1 mouse cellular context compared by ENCODE assay signal in the genomic region with DNA sequence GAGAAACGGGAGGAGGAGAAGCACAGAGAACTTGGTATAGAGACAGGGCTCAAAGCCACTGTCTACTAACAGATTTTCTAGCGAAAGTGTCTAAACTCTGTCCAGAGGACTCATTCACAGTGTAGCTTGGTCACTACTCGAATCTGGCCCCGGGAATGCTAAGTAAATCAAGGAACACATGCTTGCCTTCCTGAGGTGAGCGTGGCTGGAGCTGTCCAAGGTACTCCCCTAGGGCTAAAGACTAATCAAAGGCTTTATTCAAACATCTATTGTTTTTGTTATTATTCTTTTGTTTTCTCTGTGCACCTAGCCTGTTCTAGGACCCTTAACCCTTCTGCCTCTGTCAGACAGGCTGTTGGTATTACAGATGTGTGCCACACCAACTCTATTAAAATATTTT.
A peak's percentile ranks its signal among the peaks of the same experiment; 100 is the strongest.
TF ChIP-seq lines count a peak whose summit lies in the region.

No protein-coding gene starts in this region.

TF ChIP-seq in CH12.LX, 34 proteins besides CTCF, POLR2A, EP300 and RAD21:
- TF ChIP-seq SIN3A (IDR thresholded peaks at IDR 0.05; ENCODE audit: low read length) (0 out of 2 replicates have a peak, but pooled peaks have one; percentile 46), CHD2 (IDR thresholded peaks at IDR 0.05; ENCODE audit: low read length) (no peak), TBP (conservative IDR thresholded peaks at IDR 0.05; ENCODE audit: low read depth, low read length) (no peak), UBTF (IDR thresholded peaks at IDR 0.05; ENCODE audit: low read depth, low read length) (no peak), MEF2A (IDR thresholded peaks at IDR 0.05; ENCODE audit: borderline replicate concordance, low read depth, low read length) (no peak), ZNF384 (IDR thresholded peaks at IDR 0.05; ENCODE audit: low read depth, low read length) (no peak), ETS1 (conservative IDR thresholded peaks at IDR 0.05; ENCODE audit: low read depth, low read length) (no peak), USF2 (conservative IDR thresholded peaks at IDR 0.05; ENCODE audit: low read depth, low read length) (no peak), JUND (conservative IDR thresholded peaks at IDR 0.05; ENCODE audit: low read depth, low read length) (no peak), ZKSCAN1 (IDR thresholded peaks at IDR 0.05; ENCODE audit: borderline replicate concordance, low read depth, low read length) (no peak), POLR2AphosphoS2 (IDR thresholded peaks at IDR 0.05; ENCODE audit: low read depth, low read length) (no peak), MXI1 (IDR thresholded peaks at IDR 0.05; ENCODE audit: low read depth, low read length) (peak; percentile 87), E2F4 (IDR thresholded peaks at IDR 0.05; ENCODE audit: insufficient replicate concordance, low read depth, low read length) (no peak), GABPA (IDR thresholded peaks at IDR 0.05; ENCODE audit: insufficient replicate concordance, low read depth, low read length) (no peak), ZMIZ1 (IDR thresholded peaks at IDR 0.05; ENCODE audit: low read depth, low read length) (no peak), NELFE (IDR thresholded peaks at IDR 0.05; ENCODE audit: low read depth, low read length) (no peak)
